Mouse (Mus musculus) heart, embryonic 14.5 days (tissue): ENCODE data around the gene Nlrp4f. TPM values are rescaled to one million over a fixed set of nuclear protein-coding genes. Genes with fewer than 3 reads are reported as not detected.

Experiments used
- ATAC-seq: fragments of 200-750 bp; cut with Nextera tagmentation; 2 replicates; pipeline ENCODE4 v1.8.0; 2017; ENCODE audit warnings: low read depth, moderate TSS enrichment; ENCODE audit not compliant: insufficient number of reproducible peaks, insufficient read depth, low FRiP score
- H3K27ac ChIP-seq, 2 experiments: fragments of 200-500 bp in 1 of 2; fragments of 300-500 bp in 1 of 2; sonication (generic) in 1 of 2; replicated peaks in 1 of 2; 2 replicates each; pipeline ENCODE4 v1.5.1; 2012 to 2014; ENCODE audit warnings: low read depth in 2 of 2, low read length in 2 of 2, control low read depth in 1 of 2, mild to moderate bottlenecking in 1 of 2, mixed read lengths in 1 of 2; ENCODE audit not compliant: control insufficient read depth in 1 of 2, insufficient read depth in 1 of 2
- H3K27me3 ChIP-seq: fragments of 300-500 bp; sonication (generic); 2 replicates; pipeline ENCODE4 v1.6.1; 2014; ENCODE audit warnings: mild to moderate bottlenecking, low read length, control low read depth; ENCODE audit not compliant: control insufficient read depth, insufficient read depth
- H3K36me3 ChIP-seq: fragments of 300-500 bp; sonication (generic); 2 replicates; pipeline ENCODE4 v1.6.1; 2014; ENCODE audit warnings: mild to moderate bottlenecking, control low read depth, low read length, mixed read lengths; ENCODE audit not compliant: control insufficient read depth, insufficient read depth
- H3K4me1 ChIP-seq, 2 experiments: fragments of 200-500 bp in 1 of 2; fragments of 300-500 bp in 1 of 2; sonication (generic) in 1 of 2; 2 replicates each; pipeline ENCODE4 v1.6.1; 2012 to 2014; ENCODE audit warnings: low read length in 2 of 2, control low read depth in 1 of 2, mixed read lengths in 1 of 2; ENCODE audit not compliant: control insufficient read depth in 2 of 2, insufficient read depth in 2 of 2
- H3K4me2 ChIP-seq: fragments of 300-500 bp; sonication (generic); 2 replicates; pipeline ENCODE4 v1.6.1; 2014; ENCODE audit warnings: mild to moderate bottlenecking, low read length
- H3K4me3 ChIP-seq, 2 experiments: fragments of 200-500 bp in 1 of 2; fragments of 300-500 bp in 1 of 2; sonication (generic) in 1 of 2; 2 replicates each; pipeline ENCODE4 v1.5.1; 2012 to 2014; ENCODE audit warnings: low read length in 2 of 2, mild to moderate bottlenecking in 2 of 2, control low read depth in 1 of 2, low read depth in 1 of 2, moderate library complexity in 1 of 2; ENCODE audit not compliant: control insufficient read depth in 1 of 2, insufficient read depth in 1 of 2
- H3K9ac ChIP-seq: fragments of 300-500 bp; sonication (generic); 2 replicates; pipeline ENCODE4 v1.6.1; 2014; ENCODE audit warnings: mild to moderate bottlenecking, low read length
- H3K9me3 ChIP-seq: fragments of 300-500 bp; sonication (generic); 2 replicates; pipeline ENCODE4 v1.6.1; 2016; ENCODE audit warnings: low read length, control low read depth; ENCODE audit not compliant: control insufficient read depth
- WGBS: fragments of 180-500 bp; shearing (Covaris S2); extraction: QIAGEN DNeasy Blood & Tissue Kit; methylation state at CpG from one replicate; pipeline ENCODE4 v1.1.7; 2014; 5-methylcytosine and 5-hydroxymethylcytosine counted together
- polyA plus RNA-seq: library from polyadenylated mRNA; unstranded; fragments of >200 nt; fragmentation: Nextera tagmentation; extraction: Ambion mirVana; gene quantifications from 2 replicates; pipeline ENCODE4 v1.2.1, GENCODE M21; 2014

Nlrp4f gene
- polyA plus RNA-seq, 1 experiment from 2014 or later: not detected

DNA sequence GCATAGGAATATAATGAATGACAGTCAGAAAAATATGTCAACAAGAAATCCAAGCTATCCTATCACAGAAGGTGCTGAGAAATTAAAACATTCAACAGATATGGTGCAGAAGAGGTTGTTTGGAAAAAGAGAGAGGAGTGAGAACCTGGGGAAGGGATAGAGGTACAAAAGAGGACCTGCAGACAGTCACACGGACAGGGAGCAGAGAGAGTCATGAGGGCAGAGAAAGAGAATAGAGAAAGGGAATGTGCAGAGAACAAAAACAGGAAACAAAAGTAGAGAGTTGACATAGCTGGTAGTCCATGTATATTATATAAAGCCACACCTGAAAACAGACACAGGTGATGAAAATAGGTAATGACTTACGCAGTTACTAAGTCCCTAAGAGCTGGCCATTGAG lies 20.9 kb upstream of the Nlrp4f start:
- H3K9me3 ChIP-seq: no peaks in the 10 kb centered on the region
- ATAC-seq: no peak
- H3K4me1 ChIP-seq: no peaks in the 10 kb centered on the region
- no peaks in the 10 kb centered on the region for H3K36me3 ChIP-seq
- no peak overlapping the region for H3K27ac ChIP-seq
- H3K27me3 ChIP-seq: no peaks in the 10 kb centered on the region
- 66% methylated on average over 2 of the region's 2 CpGs for WGBS
- H3K9ac ChIP-seq: no peak overlapping the region
- no peak overlapping the region for H3K4me2 ChIP-seq
- H3K4me3 ChIP-seq: no peak overlapping the region

DNA sequence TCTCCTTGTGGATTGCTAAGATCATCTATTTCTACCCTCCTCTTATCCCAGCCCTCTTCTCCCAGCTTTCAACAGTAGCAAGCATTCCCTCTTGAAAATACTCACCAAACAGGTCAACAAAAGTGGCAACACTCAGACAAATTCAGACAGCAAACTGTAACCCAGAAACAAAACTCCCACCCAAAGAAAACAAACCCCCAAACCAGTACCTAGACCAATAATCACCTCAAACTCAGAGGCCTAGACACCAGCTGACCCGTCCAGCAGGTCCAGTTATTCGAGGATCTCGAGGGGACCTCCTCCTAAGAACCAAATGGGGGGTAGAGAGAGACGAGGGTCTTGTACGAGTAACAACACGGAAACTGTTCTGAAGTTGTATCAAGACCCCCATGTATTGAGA lies 20.2 kb upstream of the Nlrp4f start:
- Histone ChIP-seq H3K9ac (no peak overlapping the region), H3K4me2 (no peak overlapping the region), H3K27me3 (no peaks in the 10 kb centered on the region), H3K4me1 (no peaks in the 10 kb centered on the region), H3K4me3 (no peak overlapping the region), H3K36me3 (no peaks in the 10 kb centered on the region), H3K27ac (no peak overlapping the region), H3K9me3 (no peaks in the 10 kb centered on the region)
- ATAC-seq: no peak
- 54% methylated on average over 6 of the region's 6 CpGs for WGBS

GRCm38 (mm10) chr13:65200667-65201066 lies 5.1 kb downstream of the Nlrp4f start:
- WGBS: 46% methylated on average over 1 of the region's 1 CpGs
- Histone ChIP-seq H3K4me3 (no peak overlapping the region), H3K27me3 (no peaks in the 10 kb centered on the region), H3K36me3 (no peaks in the 10 kb centered on the region), H3K9ac (no peak overlapping the region), H3K9me3 (no peaks in the 10 kb centered on the region), H3K4me2 (no peak overlapping the region), H3K27ac (no peak overlapping the region), H3K4me1 (no peaks in the 10 kb centered on the region)
- ATAC-seq: no peak

- Histone ChIP-seq H3K4me1 (peaks cover 0 to 3% of the 10 kb centered on the region in 2 experiments; a peak in 1 of 4 replicates), H3K27me3 (no peaks in the 10 kb centered on the region), H3K36me3 (no peaks in the 10 kb centered on the region), H3K4me3 (no peak overlapping the region), H3K4me2 (no peak overlapping the region), H3K9me3 (peaks cover 3% of the 10 kb centered on the region; the same call in 1 of the 2 replicates), H3K27ac (no peak overlapping the region), H3K9ac (no peak overlapping the region)
- ATAC-seq: no peak
- 53% methylated on average over 15 of the region's 15 CpGs for WGBS
Measured at GRCm38 (mm10) chr13:65176472-65177091, 29.2 kb downstream of the Nlrp4f start.

GRCm38 (mm10) chr13:65175734-65176471 lies 29.9 kb downstream of the Nlrp4f start:
- peak overlapping the region; percentile 16 to 37 for H3K4me3 ChIP-seq

DNA sequence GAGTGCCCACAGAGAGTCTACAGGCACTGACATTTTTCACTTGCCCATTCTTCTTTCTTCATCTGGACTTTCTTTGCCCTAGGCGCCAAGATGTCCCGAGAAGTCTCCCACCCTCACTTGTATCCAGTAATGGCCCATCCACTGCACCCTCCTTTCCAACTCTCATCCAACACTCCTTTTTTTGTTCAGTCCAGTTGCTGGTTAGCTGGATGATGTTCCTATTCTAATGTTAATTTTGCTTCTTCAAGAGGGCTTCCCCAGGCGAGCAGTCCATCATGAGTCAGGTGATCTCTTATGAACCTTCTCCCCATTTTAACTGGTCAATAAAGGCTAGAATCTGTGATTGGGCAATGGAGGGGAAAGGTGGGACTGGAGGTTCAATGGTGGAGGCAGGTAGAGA lies 31.7 kb downstream of the Nlrp4f start:
- no peaks in the 10 kb centered on the region for H3K36me3 ChIP-seq
- H3K4me3 ChIP-seq: no peak overlapping the region
- H3K27ac ChIP-seq: no peak overlapping the region
- no peaks in the 10 kb centered on the region for H3K27me3 ChIP-seq
- H3K9me3 ChIP-seq: peaks cover 3% of the 10 kb centered on the region; the same call in 1 of the 2 replicates
- no peak for ATAC-seq
- peaks cover 0 to 3% of the 10 kb centered on the region in 2 experiments; a peak in 1 of 4 replicates for H3K4me1 ChIP-seq
- WGBS: 77% methylated on average over 3 of the region's 3 CpGs
- H3K4me2 ChIP-seq: no peak overlapping the region
- no peak overlapping the region for H3K9ac ChIP-seq

More at GRCm38 (mm10) chr13:65175734-65176471, 29.9 kb downstream of the Nlrp4f start:
- Histone ChIP-seq H3K9me3 (peaks cover 3% of the 10 kb centered on the region; the same call in 1 of the 2 replicates), H3K27me3 (no peaks in the 10 kb centered on the region), H3K27ac (no peak overlapping the region), H3K4me1 (peaks cover 0 to 3% of the 10 kb centered on the region in 2 experiments; a peak in 1 of 4 replicates), H3K9ac (peak overlapping the region; percentile 50; the same call in 1 of the 2 replicates), H3K4me2 (peak overlapping the region; percentile 65), H3K36me3 (no peaks in the 10 kb centered on the region)
- 17% methylated on average over 44 of the region's 46 CpGs for WGBS
- peak; percentile 35; the same call in 1 of the 2 replicates for ATAC-seq

DNA sequence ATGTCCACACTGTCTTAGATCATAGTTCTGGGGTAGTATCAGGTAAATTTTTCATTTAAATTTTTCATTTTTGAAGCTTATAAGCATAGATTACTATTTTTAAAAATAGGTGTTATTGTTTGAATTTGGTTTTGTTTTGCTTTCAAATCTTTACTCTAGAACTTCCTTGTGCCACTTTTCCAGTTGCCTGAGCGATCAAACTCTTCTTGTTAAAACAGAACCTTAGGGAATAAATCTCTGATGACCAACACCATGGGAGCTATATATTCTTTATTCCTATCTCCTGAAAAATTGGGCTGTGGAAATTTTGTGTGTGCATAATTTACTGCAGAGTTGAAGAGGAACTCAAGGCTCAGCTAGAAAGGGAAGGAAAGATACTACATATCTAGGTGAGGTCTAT lies 55.8 kb downstream of the Nlrp4f start, which contains the start of gene Olfr466:
Gene Olfr466, plus strand, starts transcription at position 301 of the 400 bp plus-strand sequence.
- Histone ChIP-seq H3K9ac (no peak within 1 kb of the TSS), H3K4me1 (no peaks in the 10 kb centered on the region), H3K36me3 (no peaks in the 10 kb centered on the region), H3K9me3 (no peaks in the 10 kb centered on the region), H3K4me3 (no peak within 1 kb of the TSS), H3K27me3 (no peaks in the 10 kb centered on the region), H3K4me2 (no peak within 1 kb of the TSS), H3K27ac (no peak within 1 kb of the TSS)
- ATAC-seq: no peak
- WGBS: 58% methylated on average over 1 of the region's 1 CpGs
